Mouse (Mus musculus) stomach, postnatal 0 days (tissue): ENCODE measurements at regions not wholly inside any gene's neighbourhood (a gene's known extent, or its start where the extent isn't known, plus 50 kb on each side); places are given as distances from the start of the nearest gene placed in this dataset.

Source experiments
- CTCF ChIP-seq: IDR thresholded peaks from 2 replicates; pipeline ENCODE4 v1.5.1; 2016; ENCODE audit warnings: antibody characterized with exemption, low read depth, mild to moderate bottlenecking, moderate library complexity
- EP300 ChIP-seq: optimal IDR thresholded peaks from 2 replicates; pipeline ENCODE3; 2016; ENCODE audit warnings: antibody characterized with exemption

GRCm38 (mm10) chr9:41412174-41412757, 250.8 kb upstream of the Ubash3b start:
- TF ChIP-seq CTCF (no peak), EP300 (no peak)
